Mouse (Mus musculus) frontal cortex, adult 2 months (tissue): ENCODE measurements around the gene Wrnip1. TPM values are rescaled to one million over a fixed set of nuclear protein-coding genes. Genes with fewer than 3 reads are reported as not detected.
"Not testable (repeated sequence)": the region's sequence is repeated elsewhere in the genome, so short reads cannot be mapped to it uniquely, and the experiment has no call there.

Experiments
- DNase-seq, 2 experiments: peaks; one replicate each; pipeline ENCODE4 v3.0.0; 2022; ENCODE audit warnings: low spot score in 1 of 2; ENCODE audit errors: extremely low spot score in 1 of 2
- polyA plus RNA-seq: library from polyadenylated mRNA; depleted of rRNA; stranded (reverse); fragments of >200 nt; gene quantifications from 2 replicates; pipeline ENCODE4 v1.2.3, GENCODE M21; 2012; rRNA removed

Gene Wrnip1
- polyA plus RNA-seq, 1 experiment: 66.5 TPM

DNA sequence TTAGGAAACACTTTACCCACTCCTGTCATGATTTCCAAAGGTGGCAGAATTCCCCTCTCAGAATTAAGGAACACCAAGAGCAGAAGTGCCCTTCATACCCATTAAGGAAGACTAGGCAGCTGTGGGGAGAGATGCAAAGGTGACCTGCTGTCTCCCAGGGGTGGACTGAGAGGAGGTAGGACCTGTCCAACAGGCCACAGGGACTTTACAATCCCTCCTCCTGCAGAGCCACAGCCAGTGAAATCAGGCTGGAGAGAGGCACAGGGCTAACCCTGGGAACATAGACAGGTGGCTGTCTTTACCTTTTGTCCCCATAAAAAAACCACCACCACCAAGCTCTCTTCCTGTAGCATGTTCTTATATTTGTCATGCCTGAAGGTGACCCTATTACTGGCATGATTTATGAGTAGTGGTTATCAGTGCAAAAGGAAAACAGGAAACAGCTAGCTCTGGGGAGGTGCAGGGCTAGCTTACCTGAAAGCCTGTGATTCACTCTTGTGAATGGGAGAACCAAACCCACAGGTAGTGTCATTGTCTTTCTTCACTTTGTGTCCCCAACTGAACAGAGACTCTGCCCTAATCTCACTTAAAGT lies 47.8 kb downstream of the Wrnip1 start:
- DNase-seq: no peak

DNA sequence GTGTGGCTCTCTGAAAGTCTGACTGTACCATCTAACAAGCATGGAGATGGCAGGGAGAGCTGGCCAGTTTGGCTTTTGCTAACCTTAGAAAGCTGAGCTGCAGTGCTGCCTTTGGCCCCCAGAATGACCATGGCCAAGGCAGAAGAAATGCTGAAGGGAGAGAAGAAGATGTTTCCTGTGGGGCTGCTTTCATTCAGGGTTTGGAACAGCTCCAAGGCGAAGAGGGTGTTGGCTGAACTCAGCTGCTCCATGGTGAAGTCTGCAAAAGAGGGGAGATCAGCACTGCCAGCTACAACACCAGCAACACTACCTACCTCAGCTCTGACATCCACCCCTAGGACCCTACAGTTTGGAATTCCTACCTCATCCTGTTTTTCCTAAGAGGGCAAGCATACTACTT lies 48.3 kb downstream of the Wrnip1 start:
- DNase-seq: no peak

DNA sequence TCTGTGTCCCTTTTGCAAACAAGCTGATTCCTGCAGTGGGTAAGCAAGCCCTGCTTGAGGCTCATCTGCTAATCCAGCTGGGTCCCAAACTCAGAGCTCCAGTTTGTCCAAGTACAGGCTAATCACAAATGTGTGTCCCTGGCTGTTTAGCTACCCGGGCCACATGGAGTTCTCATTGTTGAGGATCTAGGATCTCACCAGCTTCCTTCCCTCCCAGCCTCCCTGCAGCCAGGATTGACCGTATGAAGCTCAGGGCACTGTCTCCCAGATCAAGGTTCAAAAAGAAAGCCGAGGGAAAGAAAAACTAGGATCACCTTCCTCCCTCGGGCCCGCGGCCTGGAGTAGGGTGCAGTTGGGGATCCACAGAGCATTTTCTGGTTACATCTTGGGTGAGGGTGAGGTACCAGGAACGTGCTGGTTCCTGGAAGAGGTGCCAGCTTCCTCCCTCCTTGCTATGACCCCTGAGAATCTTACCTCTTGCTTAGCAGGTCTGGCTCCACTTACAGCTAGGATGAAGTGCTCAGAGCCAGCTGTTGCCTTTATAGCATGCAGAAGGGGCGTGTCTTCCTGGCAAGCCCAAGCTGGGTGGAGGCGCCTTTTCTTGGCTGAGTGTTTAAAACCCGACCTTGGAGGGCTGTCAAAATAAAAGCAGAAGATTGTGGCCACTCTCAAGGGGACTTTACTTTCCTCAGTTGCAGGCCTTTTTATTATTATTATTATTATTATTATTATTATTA lies 49.0 kb downstream of the Wrnip1 start, which contains the start of gene Serpinb1a:
Gene Serpinb1a, minus strand, starts transcription at position 518 of the 737 bp plus-strand sequence.
- DNase-seq: no peak

DNA sequence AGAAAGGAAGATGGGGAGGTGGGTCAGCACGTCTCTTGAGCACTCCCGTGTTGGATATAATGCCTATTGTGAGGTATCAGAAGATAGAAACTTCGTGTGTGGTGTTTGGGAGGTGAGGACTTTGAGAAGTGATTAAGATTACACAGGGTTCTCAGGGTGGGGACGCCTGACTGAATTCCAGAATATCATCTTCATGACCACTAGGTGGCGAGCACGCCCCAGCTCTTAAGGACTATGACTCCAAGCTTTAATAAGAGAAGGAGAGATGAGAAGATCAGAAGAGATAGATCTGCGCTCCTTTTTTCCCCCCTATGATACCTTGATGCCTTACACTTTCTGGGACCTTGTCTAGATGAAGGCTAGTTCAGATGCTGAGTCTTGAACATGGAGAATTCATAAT lies 50.1 kb downstream of the Wrnip1 start:
- peak in 1 of 2 experiments; percentile 65 for DNase-seq

DNA sequence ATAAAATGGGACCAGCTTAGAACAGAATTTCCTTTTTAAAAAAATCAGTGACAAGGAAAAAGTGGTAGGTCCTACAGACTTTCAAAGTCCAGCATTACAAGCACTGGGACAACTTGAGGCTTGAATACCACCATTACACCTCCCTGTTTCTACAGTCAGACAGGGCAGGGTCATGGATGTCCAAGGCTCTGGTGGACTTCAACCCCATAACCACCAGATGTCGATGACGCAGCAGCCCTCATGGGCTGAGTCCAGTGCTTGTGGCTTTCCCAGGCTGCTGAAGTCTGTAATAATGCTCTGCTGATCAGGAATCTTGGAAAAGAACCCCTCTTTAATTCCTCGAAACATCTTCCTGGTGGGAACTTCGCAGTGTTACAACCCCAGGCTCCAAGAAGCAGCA lies 50.7 kb downstream of the Wrnip1 start:
- DNase-seq: no peak

DNA sequence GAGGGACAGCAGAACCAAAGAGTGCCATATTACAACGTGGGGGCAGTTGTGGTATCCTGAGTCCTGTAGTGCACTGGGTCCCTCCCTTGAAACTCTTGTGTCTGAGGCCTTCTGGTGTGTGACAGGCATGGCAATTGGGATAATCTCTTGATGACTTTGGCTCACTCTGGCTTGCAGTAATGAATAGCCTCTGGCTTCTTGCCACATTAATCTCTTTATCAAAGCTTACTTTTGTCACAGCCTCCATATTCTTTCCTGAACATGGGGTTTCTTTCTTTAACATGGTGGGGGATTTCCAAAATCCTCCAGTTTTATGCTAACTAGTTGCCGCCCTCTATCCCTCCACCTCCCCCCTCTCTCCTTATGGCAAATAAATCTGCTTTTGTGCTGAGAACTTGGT lies 51.2 kb downstream of the Wrnip1 start:
- DNase-seq: no peak

DNA sequence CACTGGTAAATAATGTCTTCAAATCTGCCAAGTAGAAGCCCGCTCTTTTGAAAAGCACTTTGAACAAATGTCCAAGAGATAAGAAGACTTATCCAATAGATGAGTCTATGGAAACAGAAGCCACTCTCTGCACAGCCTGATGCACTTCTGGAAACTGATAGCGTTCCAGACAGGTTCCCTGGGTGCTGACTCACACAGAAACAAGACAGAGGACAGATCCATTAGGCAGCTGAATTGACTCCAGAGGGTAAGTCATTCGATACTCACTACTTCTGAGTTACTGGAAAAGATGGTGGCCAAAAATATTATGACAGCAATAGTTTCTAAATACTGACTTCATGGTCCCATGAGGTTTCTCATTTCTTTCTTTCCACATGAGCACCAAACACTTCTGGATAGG lies 59.0 kb downstream of the Wrnip1 start:
- DNase-seq: no peak

DNA sequence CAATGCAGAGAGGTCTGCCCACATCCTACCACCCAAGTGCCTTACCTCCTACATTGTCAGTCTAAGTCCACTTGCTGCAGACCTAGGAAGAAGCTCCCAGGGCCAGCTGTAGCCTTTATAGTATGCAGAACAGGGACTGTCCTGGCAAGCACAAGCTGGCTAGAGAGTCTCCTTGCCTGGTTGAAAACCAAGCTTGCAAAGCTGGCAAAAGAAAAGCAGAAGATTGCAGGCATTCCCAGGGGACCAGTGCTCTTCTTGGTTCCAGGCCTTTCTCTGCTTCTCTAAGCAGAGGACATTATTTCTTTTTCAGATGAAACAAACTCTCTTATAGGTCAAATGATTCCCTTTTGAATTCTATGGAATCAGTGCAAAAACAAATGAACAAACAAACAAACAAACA lies 61.6 kb downstream of the Wrnip1 start:
- DNase-seq: no peak

DNA sequence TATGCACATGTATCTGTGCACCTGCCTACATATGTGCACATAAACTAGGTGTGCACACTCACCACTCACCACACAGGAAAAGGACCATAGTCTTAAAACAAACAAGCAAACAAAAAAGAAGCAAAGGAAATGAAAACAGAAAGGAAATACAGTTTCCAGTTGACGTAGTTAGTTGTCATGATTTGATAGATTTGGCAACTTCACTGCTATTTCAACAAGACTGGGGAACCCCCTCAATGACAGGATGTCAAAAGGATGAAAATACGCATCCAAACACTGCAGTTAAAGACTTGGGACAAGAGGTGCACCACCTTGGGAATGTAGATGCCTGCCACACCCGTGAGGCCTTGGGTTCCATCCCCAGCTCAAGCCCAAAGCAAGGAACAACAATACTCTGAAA lies 62.7 kb downstream of the Wrnip1 start:
- not testable (repeated sequence) for DNase-seq

DNA sequence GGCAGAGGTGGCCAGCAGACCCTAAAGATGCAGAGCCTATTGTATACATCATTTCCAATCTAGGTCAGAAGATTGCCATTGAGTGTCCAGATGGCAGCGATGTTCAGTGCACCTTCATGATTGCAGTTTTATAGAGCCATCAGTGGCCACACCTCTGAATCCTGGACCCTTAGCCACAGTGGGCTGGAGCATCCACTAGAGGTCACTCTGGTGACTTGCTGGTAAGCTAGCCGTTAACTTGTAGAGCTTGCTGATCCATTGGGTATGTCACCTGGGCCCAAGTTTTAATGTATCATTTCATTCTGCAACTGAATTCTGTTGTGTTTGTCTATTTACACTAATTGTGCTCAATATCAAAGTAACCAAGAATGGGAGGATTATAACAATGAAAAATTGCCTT lies 63.8 kb downstream of the Wrnip1 start:
- no peak for DNase-seq

DNA sequence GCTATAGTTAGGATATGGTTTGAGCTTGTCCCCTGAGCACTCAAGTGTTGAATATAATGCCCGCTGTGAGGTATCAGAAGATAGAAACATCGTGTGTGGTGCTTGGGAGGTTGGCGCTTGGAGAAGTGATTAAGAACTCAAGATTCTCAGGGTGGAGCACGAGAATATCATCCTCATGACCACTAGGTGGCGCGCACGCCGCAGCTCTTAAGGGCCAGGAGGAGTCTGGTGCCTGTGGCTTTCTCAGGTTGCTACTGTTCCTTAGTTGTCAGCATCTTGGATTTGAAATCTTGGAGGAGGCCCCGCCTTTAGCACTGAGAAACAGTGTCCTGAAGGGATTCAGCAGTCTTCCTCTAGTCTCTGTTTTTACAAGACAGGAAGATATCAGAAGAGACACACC lies 64.6 kb downstream of the Wrnip1 start:
- peak; percentile 41 to 87 for DNase-seq

DNA sequence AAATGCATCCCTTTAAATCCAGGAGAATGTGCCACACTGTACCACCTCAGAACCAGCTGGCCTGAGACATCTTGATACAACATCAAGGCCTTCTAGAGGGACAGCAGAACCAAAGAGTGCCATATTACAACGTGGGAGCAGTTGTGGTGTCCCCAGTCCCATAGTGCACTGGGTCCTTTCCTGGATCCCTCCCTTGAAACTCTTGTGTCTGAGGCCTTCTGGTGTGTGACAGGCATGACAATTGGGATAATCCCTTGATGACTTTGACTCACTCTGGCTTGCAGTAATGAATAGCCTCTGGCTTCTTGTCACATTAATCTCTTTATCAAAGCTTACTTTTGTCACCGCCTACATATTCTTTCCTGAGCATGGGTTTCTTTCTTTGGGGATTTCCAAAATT lies 65.2 kb downstream of the Wrnip1 start:
- no peak for DNase-seq

DNA sequence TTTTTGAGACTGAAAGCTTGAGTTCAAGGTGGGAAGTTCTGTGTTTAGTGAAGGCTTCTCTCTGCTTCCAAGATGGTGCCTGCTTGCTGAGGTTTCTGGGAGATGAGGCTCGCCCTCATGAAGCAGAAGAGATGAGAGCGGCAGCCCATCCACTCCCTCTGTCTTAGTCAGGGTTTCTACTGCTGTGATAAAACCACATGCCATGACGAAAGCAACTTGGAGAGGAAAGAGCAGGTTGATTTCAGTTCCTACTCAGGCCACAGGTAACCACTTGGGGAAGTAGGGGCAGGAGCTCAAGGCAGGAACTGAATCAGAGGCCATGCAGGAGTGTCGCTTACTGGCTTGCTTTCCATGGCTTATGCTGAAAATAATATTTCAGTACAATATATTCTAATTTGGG lies 66.4 kb downstream of the Wrnip1 start:
- DNase-seq: not testable (repeated sequence)

DNA sequence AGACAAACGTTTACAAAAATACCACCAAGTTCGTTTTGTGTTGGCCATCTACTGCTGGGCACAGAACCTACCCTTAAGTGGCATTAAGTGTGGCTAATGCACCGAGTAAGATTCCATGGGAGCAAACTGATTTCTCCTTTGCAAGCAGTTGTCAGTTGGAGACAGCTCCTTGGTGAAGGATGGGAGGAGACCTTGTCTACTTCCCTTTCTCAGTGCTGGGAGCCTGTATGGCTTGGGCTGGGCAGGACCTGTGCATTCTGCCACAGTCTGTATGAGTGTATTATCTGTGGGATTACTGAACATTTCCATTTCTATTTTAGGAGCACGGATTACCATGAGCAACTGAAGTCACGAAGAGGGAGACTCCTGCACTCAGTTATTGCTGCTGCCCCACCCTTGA lies 67.0 kb downstream of the Wrnip1 start:
- DNase-seq: no peak

Other genes starting within 250 kb of the Wrnip1 start
- 0.13 and 0.26 TPM in 2 replicates for gene Mylk4, start 18.1 kb upstream of the Wrnip1 start, polyA plus RNA-seq
- 1.3 and 1.8 TPM in 2 replicates for gene D930007J09Rik, start 811 bp downstream of the Wrnip1 start, polyA plus RNA-seq
- 8.0 and 10.1 TPM in 2 replicates for gene Serpinb1a, start 49.1 kb downstream of the Wrnip1 start, polyA plus RNA-seq
- gene Serpinb1c, start 96.2 kb downstream of the Wrnip1 start, polyA plus RNA-seq: not detected in 2 replicates
- gene Serpinb6b, start 163.2 kb downstream of the Wrnip1 start, polyA plus RNA-seq: 2.1 and 2.3 TPM in 2 replicates
- 5.6 and 6.4 TPM in 2 replicates for gene Serpinb9, start 201.2 kb downstream of the Wrnip1 start, polyA plus RNA-seq
- 0.20 and 0.42 TPM in 2 replicates for gene Serpinb9b, start 225.4 kb downstream of the Wrnip1 start, polyA plus RNA-seq